Mouse (Mus musculus) megakaryocyte, embryonic 14.5 days (primary cell): Measurements from ENCODE around the gene Oprm1.

Experiments used
- FLI1 ChIP-seq: IDR thresholded peaks from 2 replicates; pipeline ENCODE4 v1.6.1; 2012; ENCODE audit warnings: low read length, inconsistent platforms, mixed read lengths
- GATA1 ChIP-seq: IDR thresholded peaks from 3 replicates; pipeline ENCODE4 v1.6.1; 2012; ENCODE audit warnings: mixed read lengths, low read length, inconsistent platforms, borderline replicate concordance

GRCm38 (mm10) chr10:6977843-6978242 lies 219.5 kb downstream of the Oprm1 start:
- no peak for TF ChIP-seq GATA1
- TF ChIP-seq FLI1 = no peak
